Mouse (Mus musculus): Measurements from ENCODE around the gene Immp2l. TPM values are rescaled to one million over a fixed set of nuclear protein-coding genes. Genes with fewer than 3 reads are reported as not detected.
A peak's percentile ranks its signal among the peaks of the same experiment; 100 is the strongest.

The Immp2l gene
- polyA plus RNA-seq, 1 experiment from 2014 or later = 4.3 TPM

DNA sequence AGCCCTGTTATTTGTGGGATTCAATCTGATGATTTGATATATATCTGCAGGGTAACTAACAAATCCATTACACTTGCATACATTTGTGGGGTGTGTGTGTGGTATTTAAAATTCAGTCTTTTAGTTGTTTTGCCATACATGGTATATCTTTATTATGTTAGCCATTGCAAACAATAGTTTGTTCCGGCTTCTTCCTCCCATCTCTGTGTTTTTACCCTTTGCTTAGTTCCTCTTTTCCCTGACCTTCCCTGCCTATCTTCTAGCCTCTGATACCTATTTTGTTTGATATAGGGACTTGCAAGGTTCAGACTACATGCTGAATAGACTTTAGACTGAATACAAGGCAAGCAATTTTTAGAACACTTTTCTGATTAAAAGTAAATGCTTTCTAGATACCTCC is 254.0 kb downstream of the Immp2l start:
- 100% methylated on average over 1 of the region's 1 CpGs for WGBS
- no peak overlapping the region for H3K27ac ChIP-seq (replicated peaks)
- ATAC-seq (replicated peaks) = no peak

DNA sequence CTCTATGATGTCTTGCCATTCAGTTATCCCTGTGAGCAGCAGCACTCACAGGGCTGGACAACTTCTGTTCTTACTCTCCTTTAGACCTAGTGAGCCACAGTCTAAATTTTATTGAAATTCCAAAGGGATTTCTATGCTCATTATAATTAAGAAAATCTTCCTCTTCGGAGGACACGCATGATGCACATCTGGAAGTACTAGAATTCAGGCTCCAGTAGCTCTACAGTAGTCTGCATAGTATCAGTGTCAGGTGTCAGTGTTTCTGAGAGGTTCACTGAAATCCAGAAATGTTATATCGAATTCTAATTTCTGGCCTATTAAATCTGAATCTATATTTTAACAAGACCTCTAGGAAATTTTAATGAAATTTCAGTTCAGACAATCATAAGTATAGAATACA is 265.2 kb downstream of the Immp2l start:
- H3K4me2 ChIP-seq (replicated peaks) = no peak overlapping the region
- H3K27ac ChIP-seq (replicated peaks) = no peak overlapping the region
- H3K36me3 ChIP-seq = no peaks in the 10 kb centered on the region
- no peaks in the 10 kb centered on the region for H3K27me3 ChIP-seq
- 86% methylated on average over 3 of the region's 3 CpGs for WGBS
- no peak for ATAC-seq (replicated peaks)
- no peak overlapping the region for H3K4me3 ChIP-seq
- H3K9ac ChIP-seq (replicated peaks) = no peak overlapping the region
- H3K9me3 ChIP-seq = no peaks in the 10 kb centered on the region
- no peaks in the 10 kb centered on the region for H3K4me1 ChIP-seq

More for the DNA sequence above, 254.0 kb downstream of the Immp2l start:
- Histone ChIP-seq H3K4me2 (replicated peaks) (no peak overlapping the region), H3K36me3 (no peaks in the 10 kb centered on the region), H3K4me3 (no peak overlapping the region), H3K27me3 (no peaks in the 10 kb centered on the region), H3K4me1 (peaks cover 4% of the 10 kb centered on the region; the same call in 1 of the 2 replicates), H3K9ac (replicated peaks) (no peak overlapping the region), H3K9me3 (no peaks in the 10 kb centered on the region)

DNA sequence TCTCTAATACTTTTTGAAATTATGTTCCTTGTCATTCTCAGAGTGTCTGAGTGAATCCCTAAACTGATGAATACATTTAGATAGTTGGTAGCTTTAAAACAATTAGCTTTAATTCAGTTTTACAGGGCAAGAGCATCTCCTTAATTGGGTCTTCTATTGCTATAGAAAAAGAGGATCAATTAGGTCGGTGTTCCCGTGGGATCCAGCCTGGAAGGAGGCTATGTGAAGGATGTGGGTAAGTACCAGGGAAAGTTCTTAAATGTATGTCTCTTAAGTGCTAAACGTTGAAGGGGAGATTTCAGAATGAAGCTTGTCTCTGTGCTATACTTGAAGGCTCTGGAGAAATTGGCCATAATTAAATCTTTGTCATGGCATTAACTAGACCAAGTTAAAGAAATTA is 283.1 kb downstream of the Immp2l start:
- H3K36me3 ChIP-seq = no peaks in the 10 kb centered on the region
- no peaks in the 10 kb centered on the region for H3K27me3 ChIP-seq
- H3K9ac ChIP-seq (replicated peaks) = no peak overlapping the region
- H3K9me3 ChIP-seq = no peaks in the 10 kb centered on the region
- H3K27ac ChIP-seq (replicated peaks) = no peak overlapping the region
- no peak overlapping the region for H3K4me3 ChIP-seq
- ATAC-seq (replicated peaks) = no peak
- peaks cover 8% of the 10 kb centered on the region for H3K4me1 ChIP-seq
- no peak overlapping the region for H3K4me2 ChIP-seq (replicated peaks)
- WGBS = 12% methylated on average over 3 of the region's 3 CpGs

DNA sequence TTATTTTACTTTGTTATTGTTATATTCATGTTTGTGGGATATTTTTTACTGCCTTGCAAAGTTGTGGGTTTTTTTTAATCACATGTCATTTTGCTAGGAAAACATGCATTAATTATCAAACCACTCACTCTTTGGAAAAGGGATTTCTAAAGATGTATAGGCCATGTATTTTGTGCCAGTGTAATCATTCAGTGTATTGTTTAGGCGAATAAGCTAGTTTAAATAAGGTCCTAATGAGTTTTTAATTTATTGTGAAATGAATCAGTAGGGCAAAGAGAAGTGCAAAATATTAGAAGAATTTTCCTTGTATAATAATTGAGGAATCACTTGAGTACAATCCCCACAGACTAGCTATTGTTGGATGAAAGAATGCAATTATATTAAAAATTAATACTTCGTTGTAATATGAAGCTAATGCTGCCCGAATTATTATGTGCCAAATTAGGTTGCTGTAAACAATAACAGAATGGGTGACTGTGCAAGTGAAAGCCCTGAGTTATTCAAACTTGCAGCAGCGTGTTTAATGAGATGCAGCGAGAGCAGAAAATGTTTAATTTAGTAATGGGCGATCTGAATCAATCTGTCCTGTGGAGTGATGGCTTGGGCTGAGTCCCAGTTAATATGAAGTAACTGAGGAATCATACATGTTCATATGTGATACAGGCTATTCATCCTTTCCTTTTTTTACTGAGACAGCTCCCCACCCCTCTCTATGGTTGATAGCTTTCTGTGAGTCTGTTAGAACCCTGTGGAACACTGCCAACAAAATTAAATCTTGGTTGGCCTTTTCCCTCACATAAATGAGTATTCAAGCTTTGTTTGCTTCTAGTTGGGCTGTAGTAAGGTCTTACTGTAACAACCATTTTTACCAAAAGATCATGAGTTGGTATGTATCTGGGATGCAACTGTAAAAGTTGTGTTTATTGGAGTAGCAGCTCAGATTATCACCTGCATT is 285.1 kb downstream of the Immp2l start:
- Histone ChIP-seq H3K9ac (replicated peaks) (no peak overlapping the region), H3K4me3 (no peak overlapping the region), H3K4me2 (replicated peaks) (no peak overlapping the region), H3K27me3 (no peaks in the 10 kb centered on the region), H3K4me1 (peaks cover 8% of the 10 kb centered on the region), H3K27ac (replicated peaks) (peak overlapping the region; percentile 54; the same call in 1 of the 2 replicates), H3K36me3 (no peaks in the 10 kb centered on the region), H3K9me3 (no peaks in the 10 kb centered on the region)
- WGBS = 17% methylated on average over 6 of the region's 6 CpGs
- ATAC-seq (replicated peaks) = peak; percentile 89

DNA sequence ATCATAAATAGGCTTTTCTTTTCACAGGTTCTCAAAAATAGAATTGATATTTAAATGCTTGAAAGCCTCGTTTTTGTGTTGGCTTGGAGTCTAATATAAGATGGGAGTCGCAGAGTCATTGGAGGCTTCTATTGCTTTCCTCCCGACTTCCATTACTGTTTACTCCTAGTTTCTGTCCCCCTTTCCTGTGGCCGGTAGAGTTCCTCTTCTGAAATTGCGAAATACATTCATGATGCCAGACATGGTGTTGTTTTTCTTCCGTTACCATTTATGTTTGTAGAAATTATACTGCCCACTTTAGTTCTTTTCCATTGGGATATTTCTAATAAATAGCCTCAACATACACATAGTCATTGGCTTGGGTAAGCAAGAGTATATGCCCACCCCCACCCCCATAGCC is 289.5 kb downstream of the Immp2l start:
- Histone ChIP-seq H3K4me3 (no peak overlapping the region), H3K27ac (replicated peaks) (no peak overlapping the region), H3K4me2 (replicated peaks) (no peak overlapping the region), H3K4me1 (peaks cover 16% of the 10 kb centered on the region), H3K9me3 (no peaks in the 10 kb centered on the region), H3K36me3 (no peaks in the 10 kb centered on the region), H3K9ac (replicated peaks) (no peak overlapping the region), H3K27me3 (no peaks in the 10 kb centered on the region)
- 87% methylated on average over 6 of the region's 6 CpGs for WGBS
- ATAC-seq (replicated peaks) = no peak

DNA sequence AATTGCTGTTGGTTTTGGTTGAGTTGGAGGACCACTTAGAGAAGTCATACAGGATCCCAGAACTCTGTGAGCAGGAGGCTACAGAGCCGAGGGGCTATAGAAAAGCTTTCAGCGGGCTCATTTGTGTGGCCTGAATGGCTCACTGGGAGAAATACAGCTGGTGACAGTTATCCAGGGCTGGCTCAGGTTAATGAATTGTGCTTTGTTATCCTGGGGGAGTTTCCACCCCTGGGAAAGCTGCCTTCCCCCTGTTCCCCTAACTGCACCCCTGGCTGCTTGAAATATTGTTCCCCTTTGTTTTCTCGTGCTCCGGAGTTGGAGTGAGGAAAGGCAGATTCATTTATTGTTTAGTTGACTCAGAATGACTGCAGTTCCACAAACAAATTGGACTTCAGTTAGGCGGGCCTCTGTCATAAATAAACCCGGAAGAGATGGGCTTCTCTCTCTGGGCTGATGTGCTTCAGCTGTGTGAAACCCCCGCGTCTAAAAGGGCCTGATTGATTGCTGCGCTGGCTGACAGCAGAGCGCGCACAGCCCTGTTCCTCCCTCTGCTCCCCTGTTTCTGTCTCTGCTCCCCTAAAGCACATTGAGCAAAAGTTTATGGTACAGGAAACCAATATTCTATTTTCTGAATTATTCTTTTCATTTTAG is 291.0 kb downstream of the Immp2l start:
- 5% methylated on average over 11 of the region's 11 CpGs for WGBS
- Histone ChIP-seq H3K27me3 (no peaks in the 10 kb centered on the region), H3K36me3 (no peaks in the 10 kb centered on the region), H3K27ac (replicated peaks) (no peak overlapping the region), H3K9ac (replicated peaks) (no peak overlapping the region), H3K4me3 (no peak overlapping the region), H3K4me1 (peaks cover 8% of the 10 kb centered on the region), H3K4me2 (replicated peaks) (peak overlapping the region; percentile 2; the same call in 1 of the 2 replicates), H3K9me3 (no peaks in the 10 kb centered on the region)
- peak; percentile 76 for ATAC-seq (replicated peaks)

DNA sequence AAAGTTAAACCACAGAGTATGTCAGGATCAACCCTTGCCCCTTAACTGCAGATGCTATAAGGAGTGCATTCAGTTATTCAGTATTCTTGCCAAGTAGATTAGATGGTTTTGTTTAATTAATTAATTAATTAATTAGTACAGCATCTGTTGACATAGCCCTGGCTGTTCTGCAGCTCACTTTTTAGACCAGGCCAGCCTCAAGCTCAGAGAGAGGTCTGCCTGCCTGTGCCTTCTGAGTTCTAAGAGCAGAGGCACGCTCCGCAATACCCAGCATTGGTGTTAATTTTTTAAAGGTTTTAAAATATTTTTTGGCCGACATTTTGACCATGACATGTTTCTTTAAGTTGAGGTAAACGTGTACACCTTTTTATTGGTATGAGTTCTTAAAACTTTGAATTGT is 292.0 kb downstream of the Immp2l start:
- Histone ChIP-seq H3K27me3 (no peaks in the 10 kb centered on the region), H3K4me1 (peaks cover 8% of the 10 kb centered on the region), H3K9me3 (no peaks in the 10 kb centered on the region), H3K9ac (replicated peaks) (no peak overlapping the region), H3K36me3 (no peaks in the 10 kb centered on the region), H3K27ac (replicated peaks) (no peak overlapping the region), H3K4me2 (replicated peaks) (no peak overlapping the region), H3K4me3 (no peak overlapping the region)
- WGBS = 69% methylated on average over 4 of the region's 4 CpGs
- no peak for ATAC-seq (replicated peaks)

DNA sequence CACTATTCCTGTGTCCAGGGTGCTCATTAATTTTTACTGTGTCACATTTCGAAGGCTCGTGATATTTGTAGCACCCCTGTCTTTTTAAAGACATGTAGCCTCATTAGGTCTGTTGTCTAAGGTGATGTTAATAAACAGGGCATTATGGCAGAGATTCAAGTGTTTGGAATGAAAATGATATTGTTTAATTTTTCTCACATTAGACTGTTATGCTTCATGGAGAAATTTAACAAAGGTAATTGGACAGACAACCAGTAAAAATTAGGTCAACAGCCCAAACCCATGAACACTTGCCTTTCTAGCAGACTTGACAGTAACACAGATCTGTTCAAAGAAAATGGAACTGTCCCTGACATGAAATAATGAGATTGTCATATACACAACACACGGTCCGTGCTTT is 292.5 kb downstream of the Immp2l start:
- no peak for ATAC-seq (replicated peaks)
- Histone ChIP-seq H3K4me2 (replicated peaks) (no peak overlapping the region), H3K4me3 (no peak overlapping the region), H3K27me3 (no peaks in the 10 kb centered on the region), H3K9me3 (no peaks in the 10 kb centered on the region), H3K27ac (replicated peaks) (no peak overlapping the region), H3K36me3 (no peaks in the 10 kb centered on the region), H3K4me1 (peaks cover 8% of the 10 kb centered on the region), H3K9ac (replicated peaks) (no peak overlapping the region)
- 45% methylated on average over 4 of the region's 4 CpGs for WGBS

DNA sequence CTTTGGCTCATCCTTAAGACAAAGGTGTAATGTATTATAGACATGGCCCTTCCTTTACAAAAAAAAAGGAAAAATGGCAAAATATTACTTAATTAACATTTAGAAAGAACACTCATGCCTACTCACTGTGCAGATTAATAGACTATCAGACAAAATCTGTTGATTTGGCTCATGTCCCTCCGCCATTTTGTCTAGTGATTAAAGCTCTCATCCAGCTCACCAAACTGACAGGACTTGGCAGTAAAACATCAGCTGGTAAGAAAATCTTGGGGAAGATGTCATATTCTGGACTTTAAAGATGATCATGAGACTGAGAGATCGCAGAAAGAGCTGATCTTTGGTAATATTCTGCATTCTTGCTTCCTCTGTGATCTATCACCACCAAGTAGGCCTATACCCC is 293.5 kb downstream of the Immp2l start:
- H3K9me3 ChIP-seq = no peaks in the 10 kb centered on the region
- H3K27ac ChIP-seq (replicated peaks) = no peak overlapping the region
- H3K9ac ChIP-seq (replicated peaks) = no peak overlapping the region
- no peak overlapping the region for H3K4me3 ChIP-seq
- H3K4me1 ChIP-seq = peaks cover 8% of the 10 kb centered on the region
- ATAC-seq (replicated peaks) = no peak
- 74% methylated on average over 2 of the region's 2 CpGs for WGBS
- no peaks in the 10 kb centered on the region for H3K27me3 ChIP-seq
- no peaks in the 10 kb centered on the region for H3K36me3 ChIP-seq
- H3K4me2 ChIP-seq (replicated peaks) = no peak overlapping the region

DNA sequence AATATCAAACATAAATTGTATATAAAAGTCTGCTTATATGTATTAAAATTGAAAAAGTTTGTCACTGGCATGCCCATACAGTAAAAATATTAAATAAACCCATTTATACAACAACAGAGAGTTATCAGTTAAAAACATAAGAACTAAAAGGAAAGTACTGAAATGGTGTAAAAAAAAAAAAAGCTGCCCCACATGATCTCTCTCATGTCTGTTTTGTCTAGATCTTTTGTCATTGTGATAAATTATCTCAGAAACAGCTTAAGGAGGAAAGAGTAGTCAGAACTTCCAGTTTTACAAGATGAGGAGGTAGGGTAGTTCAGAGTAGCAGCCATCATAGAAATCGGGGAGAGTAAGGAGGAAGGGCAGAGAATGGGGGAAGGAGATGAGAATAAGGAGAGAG is 298.1 kb downstream of the Immp2l start:
- Histone ChIP-seq H3K9me3 (no peaks in the 10 kb centered on the region), H3K27ac (replicated peaks) (no peak overlapping the region), H3K4me1 (no peaks in the 10 kb centered on the region), H3K27me3 (no peaks in the 10 kb centered on the region), H3K4me2 (replicated peaks) (no peak overlapping the region), H3K9ac (replicated peaks) (no peak overlapping the region), H3K4me3 (no peak overlapping the region), H3K36me3 (no peaks in the 10 kb centered on the region)
- no peak for ATAC-seq (replicated peaks)
- WGBS = 83% methylated on average over 1 of the region's 1 CpGs

DNA sequence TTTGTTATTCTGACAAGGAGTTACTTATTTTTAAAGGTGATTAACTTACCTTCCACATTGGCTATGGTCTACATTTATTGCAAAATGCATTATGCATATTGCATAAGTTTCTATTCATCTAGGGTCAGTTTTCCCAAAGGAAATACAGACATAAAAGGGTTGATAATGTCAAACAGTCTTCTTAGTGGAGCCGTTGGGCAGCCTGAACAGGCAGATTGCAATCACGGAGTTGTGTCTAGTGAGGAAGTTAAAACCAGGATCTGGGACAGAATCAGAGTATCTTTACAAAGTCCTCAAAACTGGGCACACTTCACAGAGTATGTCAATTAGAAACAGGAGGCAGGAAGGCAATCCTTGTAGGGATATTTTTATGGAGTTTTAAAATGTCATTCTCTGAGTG is 300.5 kb downstream of the Immp2l start:
- H3K27ac ChIP-seq (replicated peaks) = no peak overlapping the region
- no peak overlapping the region for H3K4me3 ChIP-seq
- H3K36me3 ChIP-seq = no peaks in the 10 kb centered on the region
- no peaks in the 10 kb centered on the region for H3K4me1 ChIP-seq
- no peak overlapping the region for H3K4me2 ChIP-seq (replicated peaks)
- WGBS = 88% methylated on average over 2 of the region's 2 CpGs
- H3K27me3 ChIP-seq = no peaks in the 10 kb centered on the region
- no peaks in the 10 kb centered on the region for H3K9me3 ChIP-seq
- no peak overlapping the region for H3K9ac ChIP-seq (replicated peaks)
- ATAC-seq (replicated peaks) = no peak

DNA sequence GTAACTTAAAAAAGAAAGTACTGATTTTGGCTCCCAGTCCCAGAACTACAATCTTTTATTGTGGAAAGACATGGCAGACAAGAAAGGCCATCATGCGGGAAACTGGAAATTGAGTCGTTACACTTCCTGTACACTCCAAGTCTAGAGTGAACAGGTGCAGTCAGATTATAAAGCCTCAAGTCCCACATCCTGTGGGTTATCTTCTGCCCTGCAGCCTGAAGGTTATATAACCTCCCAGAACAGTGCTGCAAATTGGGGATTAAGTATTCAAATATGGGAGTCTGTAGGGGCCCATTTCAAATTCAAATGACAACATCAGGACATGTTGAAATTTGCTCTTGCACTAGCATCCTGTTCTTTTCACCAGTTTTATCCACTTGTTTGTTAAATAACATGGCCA is 301.9 kb downstream of the Immp2l start:
- H3K4me3 ChIP-seq = no peak overlapping the region
- no peak overlapping the region for H3K9ac ChIP-seq (replicated peaks)
- 84% methylated on average over 2 of the region's 2 CpGs for WGBS
- no peaks in the 10 kb centered on the region for H3K36me3 ChIP-seq
- H3K4me1 ChIP-seq = no peaks in the 10 kb centered on the region
- H3K27ac ChIP-seq (replicated peaks) = no peak overlapping the region
- H3K27me3 ChIP-seq = no peaks in the 10 kb centered on the region
- ATAC-seq (replicated peaks) = no peak
- H3K4me2 ChIP-seq (replicated peaks) = no peak overlapping the region
- H3K9me3 ChIP-seq = no peaks in the 10 kb centered on the region

Data from forebrain, embryonic 15.5 days (tissue).